Mouse (Mus musculus): ENCODE measurements around the gene Luc7l3. TPM values are rescaled to one million over a fixed set of nuclear protein-coding genes. Genes with fewer than 3 reads are reported as not detected.

Gene Luc7l3
- polyA plus RNA-seq, 1 experiment from 2014 or later, result 116 TPM

GRCm38 (mm10) chr11:94342114-94342905, 20.5 kb upstream of the Luc7l3 start:
- Histone ChIP-seq H3K27ac (ENCODE audit: low read depth, low read length) (peak overlapping the region; percentile 15; the same call in 1 of the 2 replicates), H3K4me3 (ENCODE audit: low read depth, low read length) (no peak overlapping the region), H3K4me1 (ENCODE audit: control insufficient read depth, insufficient read depth, low read length) (peaks cover 33% of the 10 kb centered on the region), H3K4me2 (ENCODE audit: low read depth) (no peak overlapping the region), H3K36me3 (ENCODE audit: control insufficient read depth, insufficient read depth, low read length) (peaks cover 8% of the 10 kb centered on the region), H3K9me3 (ENCODE audit: control insufficient read depth, low read length) (no peaks in the 10 kb centered on the region), H3K9ac (ENCODE audit: low read length) (peak overlapping the region; percentile 14), H3K27me3 (ENCODE audit: control insufficient read depth, insufficient read depth, low read length) (no peaks in the 10 kb centered on the region)
- DNase-seq (ENCODE audit: low spot score), result peak; percentile 47
- WGBS, result 9% methylated on average over 13 of the region's 13 CpGs
- ATAC-seq (ENCODE audit: insufficient read depth, low FRiP score, low TSS enrichment), result peak; percentile 50

DNA sequence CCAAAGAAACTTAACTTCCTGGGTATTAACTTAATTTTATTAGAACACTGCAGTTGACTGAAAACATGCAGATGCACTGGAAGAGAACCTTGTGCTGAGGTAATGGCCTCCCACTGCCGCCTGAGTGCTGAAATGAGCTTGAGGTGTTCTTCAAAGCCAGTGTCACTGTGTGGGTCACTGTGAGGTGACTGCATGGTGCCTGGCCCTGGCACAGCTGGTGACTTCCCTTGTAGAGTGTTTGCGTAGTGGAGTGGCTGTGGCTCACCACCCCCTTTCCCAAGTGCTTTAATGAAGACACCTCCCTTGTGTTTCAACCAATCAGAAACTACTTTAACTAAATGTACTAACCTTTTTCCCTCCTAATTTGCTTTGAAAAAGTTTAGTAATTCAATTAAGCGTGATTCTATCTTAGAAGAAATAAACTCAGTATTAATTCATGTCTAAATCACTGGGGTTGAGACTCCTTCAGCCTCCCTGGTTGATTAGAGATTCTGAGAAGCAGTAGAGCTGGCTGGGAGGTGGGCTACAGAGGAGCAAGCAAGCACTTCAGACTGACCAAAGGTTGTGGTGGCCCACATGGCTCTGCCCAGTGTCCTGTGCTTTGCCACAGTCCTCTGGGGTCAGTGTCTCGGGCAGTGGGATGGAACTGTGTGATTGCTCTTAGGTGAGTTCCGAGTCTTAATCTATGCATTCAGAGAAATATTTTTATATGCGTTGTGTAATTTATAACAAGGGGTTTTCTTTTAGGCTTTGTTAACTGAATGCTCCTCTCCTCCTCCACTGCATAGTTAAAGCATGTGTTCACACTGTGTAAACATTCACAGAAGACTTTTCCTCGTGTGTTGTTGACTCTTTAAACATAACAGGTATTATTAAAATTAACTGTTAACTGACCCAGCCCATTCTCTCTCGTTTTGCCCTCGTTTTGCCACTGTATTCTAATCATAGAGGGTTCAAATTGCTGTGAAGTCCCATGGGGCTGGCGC, 19.5 kb upstream of the Luc7l3 start:
- no peak overlapping the region for H3K4me3 ChIP-seq (ENCODE audit: low read depth, low read length)
- ATAC-seq (ENCODE audit: insufficient read depth, low FRiP score, low TSS enrichment) (no peak), DNase-seq (ENCODE audit: low spot score) (no peak)
- H3K4me2 ChIP-seq (ENCODE audit: low read depth), result no peak overlapping the region
- peaks cover 8% of the 10 kb centered on the region for H3K36me3 ChIP-seq (ENCODE audit: control insufficient read depth, insufficient read depth, low read length)
- H3K27me3 ChIP-seq (ENCODE audit: control insufficient read depth, insufficient read depth, low read length), result no peaks in the 10 kb centered on the region
- H3K9me3 ChIP-seq (ENCODE audit: control insufficient read depth, low read length), result no peaks in the 10 kb centered on the region
- peaks cover 33% of the 10 kb centered on the region for H3K4me1 ChIP-seq (ENCODE audit: control insufficient read depth, insufficient read depth, low read length)
- H3K27ac ChIP-seq (ENCODE audit: low read depth, low read length), result no peak overlapping the region
- peak overlapping the region; percentile 14; the same call in 1 of the 2 replicates for H3K9ac ChIP-seq (ENCODE audit: low read length)
- 56% methylated on average over 10 of the region's 10 CpGs for WGBS

DNA sequence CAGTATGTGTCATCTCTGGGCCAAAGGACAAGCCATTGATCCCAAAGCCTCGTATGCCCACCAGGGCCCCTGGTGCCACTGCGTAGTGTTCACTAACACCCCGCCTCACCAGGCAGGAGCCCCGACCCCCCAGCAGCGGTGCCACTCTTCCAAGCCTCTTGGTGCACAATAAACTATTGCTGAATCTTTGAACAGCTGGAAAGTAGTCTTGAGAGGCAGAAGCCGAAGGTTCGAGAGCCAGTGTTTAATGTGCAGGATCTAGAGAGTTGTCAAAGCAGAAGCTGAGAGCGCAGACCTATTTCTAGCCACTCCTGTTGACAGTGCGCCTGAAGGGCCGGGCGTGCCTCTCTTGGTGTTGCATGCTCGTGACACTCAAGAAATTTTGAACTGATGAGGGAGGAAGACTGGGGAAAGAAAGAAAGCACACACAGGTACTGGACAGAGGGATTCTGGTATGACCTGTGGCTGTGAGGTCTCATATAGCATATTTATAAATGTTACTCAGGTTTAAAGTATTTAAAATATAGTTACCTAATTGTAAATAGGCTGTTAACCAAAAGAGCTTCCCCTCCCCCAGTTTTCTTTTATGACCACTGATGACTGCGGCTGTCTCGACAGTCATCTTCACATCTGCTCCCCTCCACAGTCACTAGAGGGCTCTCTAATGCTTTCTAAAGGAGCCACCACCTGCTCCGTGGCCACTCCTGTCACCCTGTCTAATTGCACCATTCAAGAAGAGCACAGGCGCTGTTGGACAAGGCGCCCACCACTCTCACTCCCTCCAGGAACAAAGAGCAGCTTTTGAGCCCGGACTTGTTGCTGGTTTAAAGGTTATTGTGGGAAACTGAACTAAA, 18.2 kb upstream of the Luc7l3 start:
- Histone ChIP-seq H3K27ac (ENCODE audit: low read depth, low read length) (no peak overlapping the region), H3K9me3 (ENCODE audit: control insufficient read depth, low read length) (no peaks in the 10 kb centered on the region), H3K4me1 (ENCODE audit: control insufficient read depth, insufficient read depth, low read length) (peaks cover 33% of the 10 kb centered on the region), H3K9ac (ENCODE audit: low read length) (no peak overlapping the region), H3K36me3 (ENCODE audit: control insufficient read depth, insufficient read depth, low read length) (peaks cover 8% of the 10 kb centered on the region), H3K27me3 (ENCODE audit: control insufficient read depth, insufficient read depth, low read length) (no peaks in the 10 kb centered on the region), H3K4me3 (ENCODE audit: low read depth, low read length) (no peak overlapping the region), H3K4me2 (ENCODE audit: low read depth) (no peak overlapping the region)
- 58% methylated on average over 18 of the region's 18 CpGs for WGBS
- peak; percentile 77 for DNase-seq (ENCODE audit: low spot score)
- ATAC-seq (ENCODE audit: insufficient read depth, low FRiP score, low TSS enrichment), result peak; percentile 40; the same call in 1 of the 2 replicates

- Histone ChIP-seq H3K9me3 (ENCODE audit: control insufficient read depth, low read length) (no peaks in the 10 kb centered on the region), H3K4me1 (ENCODE audit: control insufficient read depth, insufficient read depth, low read length) (peaks cover 27% of the 10 kb centered on the region), H3K27me3 (ENCODE audit: control insufficient read depth, insufficient read depth, low read length) (no peaks in the 10 kb centered on the region), H3K4me3 (ENCODE audit: low read depth, low read length) (no peak overlapping the region), H3K9ac (ENCODE audit: low read length) (no peak overlapping the region), H3K36me3 (ENCODE audit: control insufficient read depth, insufficient read depth, low read length) (peaks cover 12% of the 10 kb centered on the region), H3K4me2 (ENCODE audit: low read depth) (no peak overlapping the region), H3K27ac (ENCODE audit: low read depth, low read length) (no peak overlapping the region)
- ATAC-seq (ENCODE audit: insufficient read depth, low FRiP score, low TSS enrichment), result no peak
- no peak for DNase-seq (ENCODE audit: low spot score)
- 85% methylated on average over 2 of the region's 2 CpGs for WGBS
Measured at GRCm38 (mm10) chr11:94338347-94338746, 16.6 kb upstream of the Luc7l3 start.

DNA sequence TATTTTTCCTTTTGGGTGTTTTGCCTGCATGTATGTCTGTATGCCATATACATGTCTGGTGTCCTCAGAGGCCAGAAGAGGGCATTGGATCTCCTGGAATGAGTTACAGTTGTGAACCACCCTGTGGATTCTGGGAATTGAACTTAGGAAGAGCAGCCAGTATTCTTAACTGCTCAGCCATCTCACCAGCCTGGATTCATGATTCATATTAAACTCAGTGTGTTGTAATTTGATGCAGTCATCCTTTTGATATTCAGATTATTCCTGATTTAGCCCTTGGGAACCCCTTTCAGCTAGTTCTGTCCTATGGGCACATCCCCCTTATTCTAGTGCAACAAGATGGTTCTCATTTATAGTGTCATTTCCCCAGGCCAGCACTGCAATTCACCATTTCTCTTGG, 14.8 kb upstream of the Luc7l3 start:
- H3K4me2 ChIP-seq (ENCODE audit: low read depth), result no peak overlapping the region
- H3K4me1 ChIP-seq (ENCODE audit: control insufficient read depth, insufficient read depth, low read length), result peaks cover 9% of the 10 kb centered on the region
- no peak overlapping the region for H3K9ac ChIP-seq (ENCODE audit: low read length)
- no peaks in the 10 kb centered on the region for H3K27me3 ChIP-seq (ENCODE audit: control insufficient read depth, insufficient read depth, low read length)
- H3K27ac ChIP-seq (ENCODE audit: low read depth, low read length), result no peak overlapping the region
- H3K4me3 ChIP-seq (ENCODE audit: low read depth, low read length), result no peak overlapping the region
- no peaks in the 10 kb centered on the region for H3K9me3 ChIP-seq (ENCODE audit: control insufficient read depth, low read length)
- ATAC-seq (ENCODE audit: insufficient read depth, low FRiP score, low TSS enrichment), result no peak
- no peak for DNase-seq (ENCODE audit: low spot score)
- peaks cover 12% of the 10 kb centered on the region for H3K36me3 ChIP-seq (ENCODE audit: control insufficient read depth, insufficient read depth, low read length)

DNA sequence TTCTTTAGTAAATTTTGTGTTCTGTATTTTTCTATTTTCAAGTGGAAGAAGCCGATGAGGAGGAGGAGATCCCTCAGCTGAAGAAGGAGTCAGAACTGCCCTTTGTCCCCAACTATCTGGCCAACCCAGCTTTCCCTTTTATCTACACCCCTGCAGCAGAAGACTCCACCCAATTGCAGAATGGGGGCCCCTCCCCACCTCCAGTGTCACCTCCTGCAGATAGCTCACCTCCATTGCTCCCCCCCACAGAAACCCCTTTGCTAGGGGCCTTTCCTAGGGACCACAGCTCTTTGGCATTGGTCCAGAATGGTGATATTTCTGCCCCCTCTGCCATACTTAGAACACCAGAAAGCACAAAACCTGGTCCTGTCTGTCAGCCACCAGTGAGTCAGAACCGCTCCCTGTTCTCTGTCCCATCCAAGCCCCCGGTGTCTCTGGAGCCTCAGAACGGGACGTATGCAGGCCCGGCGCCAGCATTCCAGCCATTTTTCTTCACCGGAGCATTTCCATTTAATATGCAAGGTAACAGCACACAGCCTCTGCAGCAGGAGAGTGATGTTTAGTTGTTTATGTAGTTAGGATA, 12.7 kb upstream of the Luc7l3 start:
- no peak for ATAC-seq (ENCODE audit: insufficient read depth, low FRiP score, low TSS enrichment)
- Histone ChIP-seq H3K9ac (ENCODE audit: low read length) (no peak overlapping the region), H3K4me1 (ENCODE audit: control insufficient read depth, insufficient read depth, low read length) (no peaks in the 10 kb centered on the region), H3K27ac (ENCODE audit: low read depth, low read length) (no peak overlapping the region), H3K4me3 (ENCODE audit: low read depth, low read length) (no peak overlapping the region), H3K36me3 (ENCODE audit: control insufficient read depth, insufficient read depth, low read length) (peaks cover 9% of the 10 kb centered on the region), H3K4me2 (ENCODE audit: low read depth) (no peak overlapping the region), H3K9me3 (ENCODE audit: control insufficient read depth, low read length) (no peaks in the 10 kb centered on the region), H3K27me3 (ENCODE audit: control insufficient read depth, insufficient read depth, low read length) (no peaks in the 10 kb centered on the region)
- 96% methylated on average over 8 of the region's 8 CpGs for WGBS
- DNase-seq (ENCODE audit: low spot score), result no peak

DNA sequence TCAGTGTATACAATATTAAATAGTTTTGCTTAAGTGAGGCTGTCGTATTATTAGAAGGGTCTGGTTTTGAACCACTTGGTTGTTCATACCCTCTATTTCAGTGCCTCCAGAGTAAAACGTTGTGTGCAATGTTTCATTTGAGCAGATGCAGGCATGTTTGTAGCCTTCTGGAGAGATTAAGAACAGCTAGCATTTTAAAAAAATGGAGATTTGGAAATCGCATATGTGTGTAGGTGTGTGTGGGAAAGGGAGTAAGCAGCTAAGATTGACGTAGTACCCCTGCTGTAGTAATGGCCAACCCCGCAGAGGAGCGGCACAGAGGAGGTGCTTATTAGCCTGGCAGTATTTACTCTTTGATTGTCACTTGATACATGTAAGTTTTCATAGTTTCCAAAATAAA, 10.9 kb upstream of the Luc7l3 start:
- H3K9ac ChIP-seq (ENCODE audit: low read length), result no peak overlapping the region
- WGBS, result 95% methylated on average over 6 of the region's 6 CpGs

GRCm38 (mm10) chr11:94330211-94330610, 8.4 kb upstream of the Luc7l3 start:
- no peak overlapping the region for H3K4me2 ChIP-seq (ENCODE audit: low read depth)
- H3K36me3 ChIP-seq (ENCODE audit: control insufficient read depth, insufficient read depth, low read length), result peaks cover 4% of the 10 kb centered on the region
- H3K27me3 ChIP-seq (ENCODE audit: control insufficient read depth, insufficient read depth, low read length), result no peaks in the 10 kb centered on the region
- no peak for ATAC-seq (ENCODE audit: insufficient read depth, low FRiP score, low TSS enrichment)
- H3K4me3 ChIP-seq (ENCODE audit: low read depth, low read length), result no peak overlapping the region
- no peak overlapping the region for H3K27ac ChIP-seq (ENCODE audit: low read depth, low read length)
- no peak overlapping the region for H3K9ac ChIP-seq (ENCODE audit: low read length)
- DNase-seq (ENCODE audit: low spot score), result no peak
- WGBS, result 93% methylated on average over 3 of the region's 3 CpGs
- H3K9me3 ChIP-seq (ENCODE audit: control insufficient read depth, low read length), result no peaks in the 10 kb centered on the region
- H3K4me1 ChIP-seq (ENCODE audit: control insufficient read depth, insufficient read depth, low read length), result peaks cover 10% of the 10 kb centered on the region; the same call in 1 of the 2 replicates

More for the DNA sequence above, 10.9 kb upstream of the Luc7l3 start:
- Histone ChIP-seq H3K4me2 (ENCODE audit: low read depth) (no peak overlapping the region), H3K4me3 (ENCODE audit: low read depth, low read length) (no peak overlapping the region), H3K9me3 (ENCODE audit: control insufficient read depth, low read length) (no peaks in the 10 kb centered on the region), H3K36me3 (ENCODE audit: control insufficient read depth, insufficient read depth, low read length) (peaks cover 4% of the 10 kb centered on the region), H3K4me1 (ENCODE audit: control insufficient read depth, insufficient read depth, low read length) (0 out of 2 replicates have a peak, but pooled peaks cover 2% of the 10 kb centered on the region), H3K27ac (ENCODE audit: low read depth, low read length) (no peak overlapping the region), H3K27me3 (ENCODE audit: control insufficient read depth, insufficient read depth, low read length) (no peaks in the 10 kb centered on the region)
- no peak for ATAC-seq (ENCODE audit: insufficient read depth, low FRiP score, low TSS enrichment)
- no peak for DNase-seq (ENCODE audit: low spot score)

Data from neural tube, embryonic 11.5 days (tissue).